Comparison of ENCODE assay signal across 20 mouse cellular contexts in the genomic region with DNA sequence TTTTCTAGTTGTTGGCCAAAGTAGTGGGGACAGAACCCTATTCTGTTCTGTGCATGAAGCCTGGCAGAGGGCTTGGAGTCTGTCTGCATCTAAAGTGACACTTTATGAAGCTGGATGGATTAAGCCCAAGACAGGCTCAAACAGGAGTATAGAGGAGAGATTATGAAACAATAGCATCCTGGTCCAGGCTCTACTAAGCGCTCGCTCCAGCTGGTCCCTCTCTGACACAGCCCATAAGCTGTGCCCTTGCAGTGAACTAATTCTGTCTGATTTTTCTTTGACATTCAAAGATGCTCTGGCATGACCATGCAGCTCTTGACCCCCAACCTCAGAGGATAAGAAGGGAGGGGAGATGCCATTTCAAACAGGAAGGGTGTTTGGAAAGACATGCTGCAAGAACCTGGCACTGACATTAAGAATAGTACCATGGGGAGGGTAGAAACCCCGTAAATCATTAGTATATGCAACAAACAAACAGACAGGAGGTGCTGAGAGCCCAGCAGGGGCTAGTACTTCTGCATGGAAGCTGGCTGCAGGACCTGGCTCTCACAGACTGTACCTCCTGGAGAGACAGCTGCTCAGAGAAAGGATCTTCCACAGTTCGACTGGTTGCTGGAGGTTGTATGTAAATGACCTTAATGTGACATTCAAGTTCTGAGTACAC.
A peak's percentile ranks its signal among the peaks of the same experiment; 100 is the strongest.
DNase-seq lines count a peak whose midpoint lies in the region; ATAC-seq and TF ChIP-seq lines count a peak whose summit lies in the region.
"Had no signal": no experiment of that assay in that cellular context is flagged by ENCODE, and none has a peak within 500 bp of the region (broad histone marks: within the 10 kb centered on the region; RNA-seq: fewer than 3 reads in every experiment).

No protein-coding gene starts in this region.

- WGBS in hindbrain, embryonic 16.5 days: 54% methylated on average over 4 of the region's 4 CpGs
- WGBS in hindbrain, embryonic 11.5 days: 57% methylated on average over 4 of the region's 4 CpGs
- 51% methylated on average over 4 of the region's 4 CpGs for WGBS in lung, postnatal 0 days
- 36% methylated on average over 4 of the region's 4 CpGs for WGBS in midbrain, postnatal 0 days

- no peaks in the 10 kb centered on the region for H3K27me3 ChIP-seq in hindbrain, embryonic 16.5 days (replicated peaks; ENCODE audit: control insufficient read depth, insufficient read depth, low read length)
- no peaks in the 10 kb centered on the region for H3K27me3 ChIP-seq in hindbrain, embryonic 11.5 days (ENCODE audit: control insufficient read depth, insufficient read depth, low read length)
- H3K27me3 ChIP-seq in lung, postnatal 0 days (replicated peaks; ENCODE audit: insufficient read depth, low read length): no peaks in the 10 kb centered on the region
- H3K27me3 ChIP-seq in midbrain, postnatal 0 days (ENCODE audit: insufficient read depth, low read length): no peaks in the 10 kb centered on the region
- H3K27me3 ChIP-seq: kidney, embryonic 15.5 days; limb, embryonic 13.5 days; liver, embryonic 13.5 days; neural tube, embryonic 15.5 days had no signal

- no peak overlapping the region for H3K4me2 ChIP-seq in hindbrain, embryonic 16.5 days (ENCODE audit: low read length)
- H3K4me2 ChIP-seq in hindbrain, embryonic 11.5 days (replicated peaks; ENCODE audit: low read depth, low read length): no peak overlapping the region
- no peak overlapping the region for H3K4me2 ChIP-seq in lung, postnatal 0 days (replicated peaks; ENCODE audit: low read depth, low read length)
- H3K4me2 ChIP-seq in midbrain, postnatal 0 days (ENCODE audit: low read depth, low read length, poor library complexity, severe bottlenecking): no peak overlapping the region
- H3K4me2 ChIP-seq: kidney, embryonic 15.5 days; limb, embryonic 13.5 days; liver, embryonic 13.5 days; neural tube, embryonic 15.5 days had no signal

- peaks cover 3% of the 10 kb centered on the region; the same call in 1 of the 2 replicates for H3K4me1 ChIP-seq in hindbrain, embryonic 16.5 days (ENCODE audit: control insufficient read depth, insufficient read depth, low read depth, low read length)
- H3K4me1 ChIP-seq in hindbrain, embryonic 11.5 days (replicated peaks; ENCODE audit: control insufficient read depth, insufficient read depth, low read length): no peaks in the 10 kb centered on the region
- no peaks in the 10 kb centered on the region for H3K4me1 ChIP-seq in lung, postnatal 0 days (ENCODE audit: insufficient read depth, low read depth, low read length)
- no peaks in the 10 kb centered on the region for H3K4me1 ChIP-seq in midbrain, postnatal 0 days (ENCODE audit: insufficient read depth, low read length)
- H3K4me1 ChIP-seq: embryonic facial prominence, embryonic 10.5 days; kidney, embryonic 15.5 days; limb, embryonic 13.5 days; liver, embryonic 13.5 days had no signal

- H3K4me3 ChIP-seq in hindbrain, embryonic 16.5 days (ENCODE audit: low read length): no peak overlapping the region
- H3K4me3 ChIP-seq in hindbrain, embryonic 11.5 days (ENCODE audit: low read depth, low read length): no peak overlapping the region
- H3K4me3 ChIP-seq in lung, postnatal 0 days (ENCODE audit: low read depth, low read length): no peak overlapping the region
- no peak overlapping the region for H3K4me3 ChIP-seq in midbrain, postnatal 0 days (ENCODE audit: low read depth, low read length)
- H3K4me3 ChIP-seq: embryonic facial prominence, embryonic 10.5 days; kidney, embryonic 15.5 days; limb, embryonic 13.5 days; liver, embryonic 13.5 days; neural tube, embryonic 15.5 days had no signal

- H3K9me3 ChIP-seq in hindbrain, embryonic 16.5 days (ENCODE audit: control insufficient read depth, low read length): no peaks in the 10 kb centered on the region
- H3K9me3 ChIP-seq in hindbrain, embryonic 11.5 days (ENCODE audit: control insufficient read depth, low read length): no peaks in the 10 kb centered on the region
- H3K9me3 ChIP-seq in lung, postnatal 0 days (ENCODE audit: low read length): no peaks in the 10 kb centered on the region
- H3K9me3 ChIP-seq in midbrain, postnatal 0 days (ENCODE audit: low read length): no peaks in the 10 kb centered on the region; the same call in 1 of the 2 replicates
- H3K9me3 ChIP-seq: embryonic facial prominence, embryonic 10.5 days; kidney, embryonic 15.5 days; limb, embryonic 13.5 days; neural tube, embryonic 15.5 days had no signal

- H3K27ac ChIP-seq in hindbrain, embryonic 16.5 days (ENCODE audit: low read depth, low read length): no peak overlapping the region
- no peak overlapping the region for H3K27ac ChIP-seq in hindbrain, embryonic 11.5 days (ENCODE audit: low read depth, low read length)
- no peak overlapping the region for H3K27ac ChIP-seq in lung, postnatal 0 days (ENCODE audit: low read length)
- no peak overlapping the region for H3K27ac ChIP-seq in midbrain, postnatal 0 days (ENCODE audit: low read depth, low read length)
- H3K27ac ChIP-seq: embryonic facial prominence, embryonic 10.5 days; kidney, embryonic 15.5 days; limb, embryonic 13.5 days; liver, embryonic 13.5 days; neural tube, embryonic 15.5 days had no signal

- no peaks in the 10 kb centered on the region for H3K36me3 ChIP-seq in hindbrain, embryonic 16.5 days (ENCODE audit: control insufficient read depth, insufficient read depth, low read length)
- H3K36me3 ChIP-seq in hindbrain, embryonic 11.5 days (ENCODE audit: control insufficient read depth, insufficient read depth, low read length): no peaks in the 10 kb centered on the region
- H3K36me3 ChIP-seq in lung, postnatal 0 days (ENCODE audit: insufficient read depth, low read length): no peaks in the 10 kb centered on the region
- no peaks in the 10 kb centered on the region for H3K36me3 ChIP-seq in midbrain, postnatal 0 days (ENCODE audit: insufficient read depth, low read length)
- H3K36me3 ChIP-seq: embryonic facial prominence, embryonic 10.5 days; kidney, embryonic 15.5 days; limb, embryonic 13.5 days; liver, embryonic 13.5 days; neural tube, embryonic 15.5 days had no signal

- ATAC-seq in hindbrain, embryonic 16.5 days: peak; percentile 74
- no peak for ATAC-seq in hindbrain, embryonic 11.5 days (ENCODE audit: low FRiP score)
- peak; percentile 23; the same call in 1 of the 2 replicates for ATAC-seq in lung, postnatal 0 days
- ATAC-seq in midbrain, postnatal 0 days (ENCODE audit: low FRiP score): no peak
- ATAC-seq: forebrain, postnatal 0 days had no signal

- no peak overlapping the region for H3K9ac ChIP-seq in hindbrain, embryonic 16.5 days (ENCODE audit: low read depth, low read length)
- no peak overlapping the region for H3K9ac ChIP-seq in hindbrain, embryonic 11.5 days (ENCODE audit: low read depth, low read length)
- no peak overlapping the region for H3K9ac ChIP-seq in lung, postnatal 0 days (replicated peaks; ENCODE audit: low read depth)
- H3K9ac ChIP-seq in midbrain, postnatal 0 days (replicated peaks; ENCODE audit: low read length, poor library complexity, severe bottlenecking): no peak overlapping the region
- H3K9ac ChIP-seq: forebrain, postnatal 0 days; kidney, embryonic 15.5 days; limb, embryonic 13.5 days; liver, embryonic 13.5 days; neural tube, embryonic 15.5 days had no signal

- TF ChIP-seq EP300 in lung, postnatal 0 days (IDR thresholded peaks at IDR 0.05): no peak

- DNase-seq in hindbrain, embryonic 11.5 days (ENCODE audit: low spot score): no peak
- no peak for DNase-seq in lung, postnatal 0 days (ENCODE audit: low spot score)
- DNase-seq in lung, adult 18-20 months: no peak
- peak; percentile 2 for DNase-seq in lung, postnatal 14 days
- DNase-seq in midbrain, postnatal 0 days (ENCODE audit: low spot score): peak; percentile 78
- no peak for DNase-seq in thymus, adult 18-20 months
- DNase-seq: adrenal gland, postnatal 10 days; cerebellum, adult 9-10 months; gastrocnemius, postnatal 25 days; heart, postnatal 36 days; kidney, adult 11 months; kidney, postnatal 36 days; layer of hippocampus, postnatal 36 days; liver, embryonic 13.5 days had no signal

- TF ChIP-seq CTCF in lung, postnatal 0 days (IDR thresholded peaks at IDR 0.05): no peak
- no peak for TF ChIP-seq CTCF in midbrain, postnatal 0 days (IDR thresholded peaks at IDR 0.05)

Comparison
In these comparisons a context has a peak if more than half of its experiments do, and no peak if none do; other contexts are left out.
1. ATAC-seq: peak in hindbrain, embryonic 16.5 days (single experiment) and lung, postnatal 0 days (single experiment); none in hindbrain, embryonic 11.5 days (single experiment) and midbrain, postnatal 0 days (single experiment).
2. DNase-seq: peak in lung, postnatal 14 days (single experiment) and midbrain, postnatal 0 days (single experiment); none in hindbrain, embryonic 11.5 days (single experiment), lung, postnatal 0 days (single experiment), lung, adult 18-20 months (0 of 2) and thymus, adult 18-20 months (0 of 2).